Mouse (Mus musculus): ENCODE measurements at regions not wholly inside any gene's neighbourhood (a gene's known extent, or its start where the extent isn't known, plus 50 kb on each side); places are given as distances from the start of the nearest gene placed in this dataset.

DNA sequence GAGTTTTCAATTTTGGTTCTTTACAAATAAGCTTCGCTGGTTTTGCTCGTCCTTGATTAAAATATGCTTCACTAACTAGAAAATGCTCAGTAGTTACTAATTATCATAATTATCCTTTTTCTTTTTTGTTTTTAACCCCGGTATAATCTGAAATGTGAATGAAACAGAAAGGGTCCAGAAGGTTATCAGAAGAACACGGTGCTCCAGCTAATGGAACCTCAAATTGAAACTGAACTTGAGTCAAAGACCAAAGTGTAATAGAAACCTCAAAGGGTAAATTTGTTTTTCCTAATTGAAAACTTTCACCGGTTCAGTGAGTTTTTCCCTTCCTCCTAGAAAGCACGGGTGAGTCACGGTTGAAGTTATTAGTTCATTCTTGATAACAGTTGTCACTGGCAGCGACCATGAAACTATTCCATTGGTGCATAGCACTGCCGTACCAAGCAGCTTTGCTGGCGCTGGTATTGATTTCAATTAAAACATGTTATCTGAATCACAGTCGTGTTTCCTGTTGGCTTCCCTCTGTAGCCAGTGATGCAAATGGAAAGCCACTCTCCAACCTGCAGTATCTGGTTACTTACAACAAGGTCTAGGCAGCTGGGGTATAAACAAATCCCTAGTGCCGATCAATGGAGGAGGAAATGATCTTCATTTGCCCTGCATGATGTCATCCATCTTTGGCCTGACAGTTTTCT lies 203.7 kb downstream of the Csl start:
- TF ChIP-seq CTCF (IDR thresholded peaks at IDR 0.05; ENCODE audit: control insufficient read depth, insufficient read depth, insufficient replicate concordance, low read depth, low read length) (no peak), POLR2A (IDR thresholded peaks at IDR 0.05; ENCODE audit: control insufficient read depth, low read depth, low read length) (no peak)
